Mouse (Mus musculus) olfactory bulb, adult 2 months (tissue): ENCODE results near the gene Snx11. TPM values are rescaled to one million over a fixed set of nuclear protein-coding genes. Genes with fewer than 3 reads are reported as not detected.

ENCODE experiments used
- H3K27ac ChIP-seq: fragments of 200-500 bp; 2 replicates; pipeline ENCODE4 v1.5.1; 2012; ENCODE audit warnings: low read depth, low read length; ENCODE audit not compliant: insufficient read depth
- H3K4me1 ChIP-seq: fragments of 200-500 bp; 2 replicates; pipeline ENCODE4 v1.6.1; 2012; ENCODE audit warnings: low read length; ENCODE audit not compliant: control insufficient read depth, insufficient read depth
- H3K4me3 ChIP-seq: fragments of 200-500 bp; 2 replicates; pipeline ENCODE4 v1.5.1; 2012; ENCODE audit warnings: mild to moderate bottlenecking, low read depth, low read length, moderate library complexity; ENCODE audit not compliant: insufficient read depth
- CTCF ChIP-seq: fragments of 200-500 bp; IDR thresholded peaks from 2 replicates; pipeline ENCODE4 v1.5.1; 2012; ENCODE audit warnings: low read depth, mild to moderate bottlenecking, low read length, moderate library complexity; ENCODE audit not compliant: insufficient read depth
- POLR2A ChIP-seq: fragments of 200-500 bp; IDR thresholded peaks from 2 replicates; pipeline ENCODE4 v1.6.1; 2012; ENCODE audit warnings: mild to moderate bottlenecking, low read depth, low read length, moderate library complexity; ENCODE audit not compliant: insufficient read depth
- WGBS: fragments of 180-500 bp; shearing (Covaris S2); methylation state at CpG from one replicate; pipeline ENCODE4 v1.1.7; 2018; 5-methylcytosine and 5-hydroxymethylcytosine counted together
- polyA plus RNA-seq: library from polyadenylated mRNA; stranded (reverse); fragments of >200 nt; gene quantifications from 2 replicates; pipeline ENCODE4 v1.2.4, GENCODE M21; 2012; ENCODE audit warnings: low replicate concordance; ENCODE audit not compliant: missing spikeins, insufficient read depth, insufficient read length

The Snx11 gene
- polyA plus RNA-seq, 1 experiment: not detected

DNA sequence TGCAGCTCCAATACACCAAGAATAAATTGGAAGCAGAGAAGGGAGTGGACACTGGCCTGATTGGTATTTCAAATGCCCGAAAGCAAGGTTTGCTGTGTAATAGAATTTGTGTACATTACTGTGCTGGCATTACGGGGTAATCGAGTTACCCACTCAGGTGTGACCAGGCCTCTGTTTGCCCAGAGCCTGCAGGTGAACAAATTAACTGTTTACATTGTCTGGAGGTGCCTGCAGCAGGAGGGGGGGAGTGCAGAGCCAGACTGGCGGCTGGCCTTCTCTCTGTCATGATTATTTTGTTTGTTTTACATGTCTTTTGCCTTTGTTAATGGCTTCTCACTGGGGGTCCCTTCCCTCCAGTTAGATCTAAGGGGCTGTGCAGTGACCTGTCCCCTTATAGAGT, 44.7 kb downstream of the Snx11 start:
- WGBS: 89% methylated on average over 4 of the region's 4 CpGs
- no peak overlapping the region for H3K27ac ChIP-seq
- TF ChIP-seq POLR2A: no peak
- no peak for TF ChIP-seq CTCF
- peaks cover 5% of the 10 kb centered on the region; the same call in 1 of the 2 replicates for H3K4me1 ChIP-seq
- H3K4me3 ChIP-seq: no peak overlapping the region

DNA sequence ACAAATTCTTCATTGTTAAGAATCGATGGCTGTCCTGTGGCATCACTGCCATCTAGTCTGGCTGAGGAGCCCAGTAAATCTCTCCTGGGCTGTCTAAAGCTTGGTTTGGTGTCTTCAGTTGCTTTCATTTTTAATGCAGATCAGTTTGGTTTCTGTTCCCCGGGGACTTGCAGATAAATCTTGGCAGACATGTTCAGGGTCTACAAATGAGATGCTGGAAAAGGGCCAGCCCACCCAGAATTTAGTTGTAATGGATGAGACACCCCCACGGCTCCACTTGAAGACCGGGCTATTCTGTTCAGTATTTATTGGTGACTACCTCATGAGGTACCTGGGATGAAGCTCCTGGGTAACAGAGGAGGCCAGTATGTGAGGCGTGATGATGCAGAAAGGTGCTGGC, 47.0 kb downstream of the Snx11 start:
- Histone ChIP-seq H3K4me3 (no peak overlapping the region), H3K27ac (no peak overlapping the region), H3K4me1 (no peaks in the 10 kb centered on the region)
- WGBS: 43% methylated on average over 5 of the region's 5 CpGs
- TF ChIP-seq CTCF: no peak

DNA sequence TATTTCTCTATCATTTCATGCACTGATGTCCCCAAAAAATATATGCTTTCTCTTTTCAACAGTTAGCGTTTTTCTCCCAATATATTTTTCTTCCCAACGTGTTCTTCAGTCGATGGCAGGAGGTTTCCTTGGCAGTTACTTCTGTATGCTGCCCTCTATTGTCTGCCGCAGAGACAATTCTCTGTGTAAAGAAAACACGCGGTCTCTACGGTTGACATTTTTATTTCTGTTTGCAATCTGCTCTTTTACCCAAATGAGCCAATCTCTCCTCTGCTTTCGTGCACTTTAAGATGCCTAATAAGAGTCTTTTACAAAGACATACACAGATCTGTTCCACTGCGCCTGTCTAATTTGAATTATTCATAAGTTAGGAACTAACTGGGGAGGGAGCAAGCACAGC, 47.9 kb downstream of the Snx11 start:
- 19% methylated on average over 9 of the region's 9 CpGs for WGBS
- Histone ChIP-seq H3K4me1 (no peaks in the 10 kb centered on the region), H3K4me3 (no peak overlapping the region), H3K27ac (no peak overlapping the region)
- TF ChIP-seq POLR2A (no peak), CTCF (no peak)

DNA sequence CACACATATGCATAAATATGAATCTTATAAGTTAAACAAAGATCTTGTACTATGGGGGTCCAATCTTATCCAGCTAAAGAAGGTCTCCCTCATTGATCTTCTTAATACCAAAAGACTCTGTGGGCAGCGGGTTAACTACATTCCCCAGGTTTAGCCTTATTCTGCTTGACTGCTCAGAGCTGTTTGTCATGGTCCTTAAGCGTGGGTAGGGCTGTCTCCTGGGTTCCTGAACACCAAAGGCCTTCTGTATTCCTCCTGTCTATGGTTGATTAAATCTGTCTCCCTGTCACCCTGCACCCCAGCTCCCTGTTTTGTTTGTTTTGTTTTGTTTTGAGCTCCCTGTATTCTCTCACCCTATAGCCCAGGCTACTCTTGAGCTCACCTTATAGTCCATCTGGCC, 48.8 kb downstream of the Snx11 start:
- no peak overlapping the region for H3K27ac ChIP-seq
- 95% methylated on average over 2 of the region's 2 CpGs for WGBS
- H3K4me3 ChIP-seq: no peak overlapping the region
- TF ChIP-seq POLR2A (no peak), CTCF (no peak)
- no peaks in the 10 kb centered on the region for H3K4me1 ChIP-seq

- 93% methylated on average over 1 of the region's 1 CpGs for WGBS
- Histone ChIP-seq H3K4me1 (no peaks in the 10 kb centered on the region), H3K4me3 (no peak overlapping the region), H3K27ac (no peak overlapping the region)
- TF ChIP-seq CTCF (no peak), POLR2A (no peak)
Measured at GRCm38 (mm10) chr11:96725833-96726232, 51.5 kb downstream of the Snx11 start.

GRCm38 (mm10) chr11:96718609-96719008, 58.8 kb downstream of the Snx11 start:
- H3K4me3 ChIP-seq: no peak overlapping the region
- no peak overlapping the region for H3K27ac ChIP-seq
- 49% methylated on average over 7 of the region's 7 CpGs for WGBS
- H3K4me1 ChIP-seq: peaks cover 6% of the 10 kb centered on the region; the same call in 1 of the 2 replicates
- TF ChIP-seq POLR2A: no peak
- TF ChIP-seq CTCF: no peak

Other genes starting within 250 kb of the Snx11 start
- not detected in 2 replicates for gene Cbx1, start 11.6 kb upstream of the Snx11 start, polyA plus RNA-seq
- gene Nfe2l1, start 52.4 kb upstream of the Snx11 start, polyA plus RNA-seq: 349 TPM in 1 of 2 replicates, not detected in the other
- not detected in 2 replicates for gene Copz2, start 72.3 kb upstream of the Snx11 start, polyA plus RNA-seq
- not detected in 2 replicates for gene Cdk5rap3, start 138.9 kb upstream of the Snx11 start, polyA plus RNA-seq
- not detected in 2 replicates for gene Prr15l, start 150.5 kb upstream of the Snx11 start, polyA plus RNA-seq
- not detected in 2 replicates for gene Pnpo, start 166.4 kb upstream of the Snx11 start, polyA plus RNA-seq
- not detected in 2 replicates for gene Sp2, start 205.4 kb upstream of the Snx11 start, polyA plus RNA-seq
- gene Sp6, start 235.8 kb upstream of the Snx11 start, polyA plus RNA-seq: not detected in 2 replicates